Mouse (Mus musculus) heart, embryonic 11.5 days (tissue): Measurements from ENCODE around the gene Jmjd7. TPM values are rescaled to one million over a fixed set of nuclear protein-coding genes. Genes with fewer than 3 reads are reported as not detected.

ENCODE experiments used
- ATAC-seq: fragments of 200-750 bp; cut with Nextera tagmentation; replicated peaks from 2 replicates; pipeline ENCODE4 v1.8.0; 2017; ENCODE audit warnings: moderate library complexity; ENCODE audit not compliant: insufficient number of reproducible peaks, low FRiP score, low TSS enrichment
- H3K27ac ChIP-seq: fragments of 300-500 bp; sonication (generic); 2 replicates; pipeline ENCODE4 v1.5.1; 2014; ENCODE audit warnings: mild to moderate bottlenecking, low read depth, low read length
- H3K27me3 ChIP-seq: fragments of 300-500 bp; sonication (generic); 2 replicates; pipeline ENCODE4 v1.6.1; 2014; ENCODE audit warnings: mild to moderate bottlenecking, low read length, mixed read lengths; ENCODE audit not compliant: control insufficient read depth, insufficient read depth
- H3K36me3 ChIP-seq: fragments of 300-500 bp; sonication (generic); 2 replicates; pipeline ENCODE4 v1.6.1; 2014; ENCODE audit warnings: mild to moderate bottlenecking, low read length, moderate library complexity, mixed read lengths; ENCODE audit not compliant: control insufficient read depth, insufficient read depth
- H3K4me1 ChIP-seq: fragments of 300-500 bp; sonication (generic); 2 replicates; pipeline ENCODE4 v1.6.1; 2014; ENCODE audit warnings: low read length; ENCODE audit not compliant: control insufficient read depth, insufficient read depth
- H3K4me2 ChIP-seq: fragments of 300-500 bp; sonication (generic); 2 replicates; pipeline ENCODE4 v1.6.1; 2014; ENCODE audit warnings: mild to moderate bottlenecking, moderate library complexity
- H3K4me3 ChIP-seq: fragments of 300-500 bp; sonication (generic); 2 replicates; pipeline ENCODE4 v1.5.1; 2014; ENCODE audit warnings: low read depth, low read length
- H3K9ac ChIP-seq: fragments of 300-500 bp; sonication (generic); 2 replicates; pipeline ENCODE4 v1.6.1; 2014; ENCODE audit warnings: mild to moderate bottlenecking, low read depth, low read length, moderate library complexity
- H3K9me3 ChIP-seq: fragments of 300-500 bp; sonication (generic); replicated peaks from 2 replicates; pipeline ENCODE4 v1.6.1; 2016; ENCODE audit warnings: low read length; ENCODE audit not compliant: control insufficient read depth
- WGBS: fragments of 180-500 bp; shearing (Covaris S2); extraction: QIAGEN DNeasy Blood & Tissue Kit; methylation state at CpG from one replicate; pipeline ENCODE4 v1.1.7; 2014; ENCODE audit not compliant: insufficient replicate concordance; 5-methylcytosine and 5-hydroxymethylcytosine counted together
- polyA plus RNA-seq: library from polyadenylated mRNA; unstranded; fragments of >200 nt; fragmentation: Nextera tagmentation; extraction: Ambion mirVana; gene quantifications from 2 replicates; pipeline ENCODE4 v1.2.1, GENCODE M21; 2014

The Jmjd7 gene
- polyA plus RNA-seq: 12.7 and 16.0 TPM in 2 replicates

GRCm38 (mm10) chr2:120026984-120027949 lies at the start of gene Jmjd7, which contains the start of gene Gm28042:
Gene Jmjd7 (plus strand): TSS chr2:120027483.
Gene Gm28042 (plus strand): TSS chr2:120027493.
- no peaks in the 10 kb centered on the region for H3K27me3 ChIP-seq
- H3K4me1 ChIP-seq: peaks cover 8% of the 10 kb centered on the region
- H3K4me2 ChIP-seq: peak within 1 kb of the TSS; percentile 77
- peak; percentile 82 for ATAC-seq
- WGBS: 6% methylated on average over 50 of the region's 50 CpGs
- H3K36me3 ChIP-seq: peaks cover 12% of the 10 kb centered on the region; the same call in 1 of the 2 replicates
- peak within 1 kb of the TSS; percentile 82 for H3K27ac ChIP-seq
- H3K9ac ChIP-seq: peak within 1 kb of the TSS; percentile 96
- H3K4me3 ChIP-seq: peak within 1 kb of the TSS; percentile 83
- no peaks in the 10 kb centered on the region for H3K9me3 ChIP-seq

GRCm38 (mm10) chr2:119980343-119980986 lies 46.8 kb upstream of the Jmjd7 start:
- Histone ChIP-seq H3K36me3 (no peaks in the 10 kb centered on the region), H3K9me3 (no peaks in the 10 kb centered on the region), H3K4me3 (no peak overlapping the region), H3K4me2 (no peak overlapping the region), H3K27ac (no peak overlapping the region), H3K4me1 (no peaks in the 10 kb centered on the region), H3K27me3 (no peaks in the 10 kb centered on the region), H3K9ac (no peak overlapping the region)
- 80% methylated on average over 7 of the region's 7 CpGs for WGBS
- no peak for ATAC-seq

GRCm38 (mm10) chr2:119981631-119982030 lies 45.7 kb upstream of the Jmjd7 start:
- H3K9ac ChIP-seq: no peak overlapping the region
- no peaks in the 10 kb centered on the region for H3K4me1 ChIP-seq
- H3K36me3 ChIP-seq: no peaks in the 10 kb centered on the region
- H3K27me3 ChIP-seq: no peaks in the 10 kb centered on the region
- H3K4me3 ChIP-seq: no peak overlapping the region
- ATAC-seq: no peak
- H3K27ac ChIP-seq: no peak overlapping the region
- WGBS: 73% methylated on average over 2 of the region's 2 CpGs
- no peaks in the 10 kb centered on the region for H3K9me3 ChIP-seq
- no peak overlapping the region for H3K4me2 ChIP-seq

GRCm38 (mm10) chr2:119985871-119986270 lies 41.4 kb upstream of the Jmjd7 start:
- Histone ChIP-seq H3K27ac (no peak overlapping the region), H3K27me3 (no peaks in the 10 kb centered on the region), H3K4me1 (no peaks in the 10 kb centered on the region), H3K4me2 (no peak overlapping the region), H3K36me3 (no peaks in the 10 kb centered on the region), H3K9ac (no peak overlapping the region), H3K9me3 (no peaks in the 10 kb centered on the region), H3K4me3 (no peak overlapping the region)
- ATAC-seq: no peak
- 61% methylated on average over 8 of the region's 8 CpGs for WGBS

- H3K9ac ChIP-seq: no peak overlapping the region
- no peak for ATAC-seq
- no peaks in the 10 kb centered on the region for H3K36me3 ChIP-seq
- no peak overlapping the region for H3K4me3 ChIP-seq
- WGBS: 54% methylated on average over 6 of the region's 6 CpGs
- H3K4me2 ChIP-seq: no peak overlapping the region
- no peaks in the 10 kb centered on the region for H3K27me3 ChIP-seq
- H3K27ac ChIP-seq: no peak overlapping the region
- no peaks in the 10 kb centered on the region for H3K9me3 ChIP-seq
- no peaks in the 10 kb centered on the region for H3K4me1 ChIP-seq
Observed at GRCm38 (mm10) chr2:119986369-119986768, 40.9 kb upstream of the Jmjd7 start.

GRCm38 (mm10) chr2:119987441-119987840 lies 39.8 kb upstream of the Jmjd7 start:
- Histone ChIP-seq H3K27me3 (no peaks in the 10 kb centered on the region), H3K4me3 (no peak overlapping the region), H3K27ac (no peak overlapping the region), H3K4me2 (no peak overlapping the region), H3K9me3 (no peaks in the 10 kb centered on the region), H3K36me3 (no peaks in the 10 kb centered on the region), H3K9ac (no peak overlapping the region), H3K4me1 (no peaks in the 10 kb centered on the region)
- no peak for ATAC-seq
- 92% methylated on average over 2 of the region's 2 CpGs for WGBS

GRCm38 (mm10) chr2:119988952-119989351 lies 38.3 kb upstream of the Jmjd7 start:
- WGBS: 86% methylated on average over 4 of the region's 4 CpGs
- Histone ChIP-seq H3K27ac (no peak overlapping the region), H3K4me3 (no peak overlapping the region), H3K4me2 (no peak overlapping the region), H3K36me3 (no peaks in the 10 kb centered on the region), H3K9ac (no peak overlapping the region), H3K9me3 (no peaks in the 10 kb centered on the region), H3K27me3 (no peaks in the 10 kb centered on the region), H3K4me1 (no peaks in the 10 kb centered on the region)
- ATAC-seq: no peak

GRCm38 (mm10) chr2:119990881-119991280 lies 36.4 kb upstream of the Jmjd7 start:
- ATAC-seq: no peak
- H3K9ac ChIP-seq: no peak overlapping the region
- no peak overlapping the region for H3K4me2 ChIP-seq
- no peak overlapping the region for H3K27ac ChIP-seq
- H3K4me1 ChIP-seq: peaks cover 4% of the 10 kb centered on the region; the same call in 1 of the 2 replicates
- H3K36me3 ChIP-seq: no peaks in the 10 kb centered on the region
- H3K27me3 ChIP-seq: no peaks in the 10 kb centered on the region
- no peaks in the 10 kb centered on the region for H3K9me3 ChIP-seq
- WGBS: 82% methylated on average over 6 of the region's 6 CpGs
- H3K4me3 ChIP-seq: no peak overlapping the region
